Mouse (Mus musculus): ENCODE data around the gene Efna5.

DNA sequence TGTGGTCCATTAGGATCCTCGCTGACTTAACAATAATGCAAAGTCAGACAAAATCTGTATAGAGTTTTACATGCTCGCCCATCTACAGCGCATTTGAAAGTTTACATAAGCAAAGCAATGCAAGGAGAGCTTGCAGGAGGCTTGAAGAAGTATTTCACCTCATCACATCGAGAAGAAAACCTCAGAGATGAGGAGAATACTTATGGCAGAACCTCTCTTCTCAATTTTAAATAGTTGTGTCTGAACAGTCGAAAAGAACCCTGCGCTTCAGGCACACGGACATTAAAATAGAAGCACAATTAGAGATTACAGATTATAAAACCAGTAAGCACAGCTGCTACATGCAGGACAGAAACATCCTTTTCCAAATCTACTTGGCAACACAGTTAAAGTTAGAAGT, 215.3 kb downstream of the Efna5 start:
- TF ChIP-seq POLR2A (IDR thresholded peaks at IDR 0.05; ENCODE audit: borderline replicate concordance, extremely low read depth, low read depth, low read length) (no peak), CTCF (IDR thresholded peaks at IDR 0.05; ENCODE audit: insufficient read depth, low read length) (no peak)
